Mouse (Mus musculus) T-cell, adult 2 months (primary cell): ENCODE measurements around the gene Gm11627.
"Not testable (repeated sequence)": the region's sequence is repeated elsewhere in the genome, so short reads cannot be mapped to it uniquely, and the experiment has no call there.

ENCODE experiments used
- DNase-seq: peaks from one replicate; pipeline ENCODE4 v3.0.0; 2022; ENCODE audit warnings: low spot score

The Gm11627 gene

GRCm38 (mm10) chr11:102579165-102580033 is at the start of gene Gm11627:
Gm11627 (minus strand) TSS chr11:102579461.
- DNase-seq: no peak

- DNase-seq: no peak
Observed at GRCm38 (mm10) chr11:102628529-102628928, 49.3 kb upstream of the Gm11627 start.

GRCm38 (mm10) chr11:102627171-102627931 is 48.1 kb upstream of the Gm11627 start:
- DNase-seq: no peak

DNA sequence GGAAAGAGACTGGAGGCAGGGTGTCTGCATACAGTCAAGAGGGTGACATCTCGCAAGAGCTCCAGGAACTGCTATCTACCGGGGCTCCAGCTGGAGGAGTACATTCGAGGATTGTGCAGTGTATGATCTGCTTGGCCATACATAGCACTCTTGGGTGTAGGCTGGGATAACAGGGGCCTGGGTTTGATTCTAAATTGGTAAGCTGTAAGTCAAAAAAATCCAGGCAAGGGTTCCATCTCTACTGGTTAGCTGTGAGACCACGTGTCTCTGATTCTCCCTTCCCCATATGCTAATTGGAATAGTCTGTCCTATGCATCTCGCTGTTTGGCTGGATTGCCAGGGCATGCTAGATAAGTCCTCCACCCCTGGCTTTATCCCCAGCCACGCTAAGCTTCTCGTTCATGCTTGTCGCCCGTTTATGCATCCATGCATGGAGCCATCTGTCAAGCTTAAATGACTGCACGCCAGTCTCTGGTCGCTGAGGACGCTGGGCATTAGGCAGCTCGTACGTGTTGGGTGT is 45.7 kb upstream of the Gm11627 start:
- no peak for DNase-seq

DNA sequence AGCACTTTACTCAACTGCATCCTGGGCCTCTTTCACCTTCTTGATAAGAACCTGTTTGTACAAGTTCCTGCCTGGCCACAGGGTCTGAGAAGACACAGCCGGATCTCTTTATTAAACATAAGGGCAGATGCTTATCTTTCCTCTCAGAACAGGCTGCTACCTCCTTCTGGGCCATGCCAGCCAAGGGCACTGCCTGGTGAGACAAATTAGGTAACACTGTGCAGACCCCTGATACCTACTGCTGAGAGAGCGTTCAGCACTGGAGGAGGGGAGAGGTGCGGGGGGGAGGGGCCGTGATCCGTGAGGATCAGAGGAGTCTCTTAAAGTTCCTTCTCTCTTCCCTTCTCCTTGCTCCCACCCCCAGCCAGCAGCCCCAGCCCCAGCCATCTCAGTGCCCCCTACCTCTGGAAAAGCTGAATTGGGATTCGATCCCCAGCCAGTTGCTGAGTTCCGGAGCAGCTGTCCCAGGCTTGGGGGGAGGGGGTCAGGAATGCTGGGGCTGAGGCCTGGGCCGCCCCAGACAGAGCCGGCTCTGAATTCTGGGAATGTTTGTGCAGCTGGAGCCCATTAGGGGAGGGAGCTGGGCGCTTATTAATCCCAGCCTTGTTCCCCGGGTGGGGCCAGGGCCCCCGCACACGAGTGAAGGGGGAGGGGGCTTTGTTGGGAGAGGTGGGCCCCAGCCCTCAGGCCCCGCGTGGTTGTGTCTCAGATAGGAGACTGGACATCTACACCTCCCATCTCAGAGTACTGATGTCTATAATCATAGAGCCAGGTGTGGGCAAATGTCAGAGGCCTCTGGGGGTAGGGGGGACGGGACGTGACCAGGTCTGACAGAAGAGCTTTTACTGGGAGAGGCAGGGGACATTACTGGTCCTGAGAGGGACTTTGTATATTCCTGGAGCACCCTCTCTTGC is 44.9 kb upstream of the Gm11627 start:
- DNase-seq: no peak

- DNase-seq: no peak
Observed at GRCm38 (mm10) chr11:102619449-102619848, 40.2 kb upstream of the Gm11627 start.

GRCm38 (mm10) chr11:102611317-102611705 is 32.0 kb upstream of the Gm11627 start:
- DNase-seq: no peak

GRCm38 (mm10) chr11:102610675-102611316 is 31.5 kb upstream of the Gm11627 start:
- no peak for DNase-seq

DNA sequence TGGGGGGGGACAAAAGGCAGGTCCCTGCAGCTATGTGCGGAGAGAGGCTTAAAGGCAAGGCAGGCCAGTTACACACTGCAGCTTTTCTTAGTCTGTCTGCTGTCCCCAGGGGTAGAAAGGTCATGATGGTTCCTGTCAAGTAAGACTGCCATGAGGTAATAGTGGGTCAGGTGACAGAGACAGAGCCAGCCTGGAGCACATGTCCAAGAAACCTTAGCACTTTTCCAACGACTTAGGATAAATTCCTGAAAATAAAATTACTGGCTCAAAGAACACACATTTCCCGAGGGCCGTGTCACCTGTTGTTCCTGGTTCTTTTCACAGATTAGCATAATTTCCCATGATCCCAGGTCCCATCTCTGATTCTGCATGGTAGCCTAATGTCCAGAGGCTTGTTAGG is 31.0 kb upstream of the Gm11627 start:
- no peak for DNase-seq

GRCm38 (mm10) chr11:102609483-102609882 is 30.2 kb upstream of the Gm11627 start:
- DNase-seq: no peak

GRCm38 (mm10) chr11:102608691-102609090 is 29.4 kb upstream of the Gm11627 start:
- no peak for DNase-seq

DNA sequence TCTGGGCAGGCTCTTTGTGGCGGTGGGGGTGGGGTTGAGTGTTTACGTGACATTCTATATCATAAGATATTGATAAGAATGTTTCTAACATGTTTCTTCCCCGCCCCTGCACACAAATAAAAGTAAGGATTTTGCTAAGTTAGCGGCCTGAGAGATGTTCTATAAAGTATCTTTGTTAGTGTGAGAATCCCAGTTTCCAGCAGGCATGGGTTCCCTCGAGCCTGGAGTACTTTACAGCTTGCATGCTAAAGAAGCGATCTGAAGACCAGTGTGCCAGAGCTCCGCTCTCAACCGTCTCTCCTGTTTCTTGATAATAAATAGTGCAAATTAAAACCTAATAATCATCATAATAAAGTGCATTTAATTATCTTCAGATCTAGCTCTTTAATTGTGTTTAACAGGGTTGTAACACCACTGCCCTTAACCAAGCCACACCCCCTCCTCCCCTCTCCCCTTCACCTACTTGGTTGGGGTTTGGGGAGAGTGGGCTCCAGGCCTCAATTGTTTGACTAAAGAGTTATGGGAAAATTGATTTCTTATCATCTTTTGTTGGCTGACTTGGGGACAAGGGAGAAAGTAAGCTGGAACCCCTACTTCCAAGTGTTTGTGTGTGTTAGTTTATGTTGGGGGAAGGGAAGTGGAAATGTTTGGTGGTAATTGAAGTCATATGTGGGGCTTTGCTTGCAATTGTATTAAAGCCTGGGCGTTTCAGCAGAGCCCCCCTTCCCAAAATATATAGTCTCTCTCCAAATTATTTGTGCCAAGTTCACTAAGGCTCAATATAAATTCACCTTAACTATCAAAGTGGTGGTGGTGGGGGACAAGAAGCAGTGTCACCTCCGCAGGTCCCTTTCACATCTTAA is 28.7 kb upstream of the Gm11627 start:
- no peak for DNase-seq

GRCm38 (mm10) chr11:102607201-102607600 is 27.9 kb upstream of the Gm11627 start:
- not testable (repeated sequence) for DNase-seq

DNA sequence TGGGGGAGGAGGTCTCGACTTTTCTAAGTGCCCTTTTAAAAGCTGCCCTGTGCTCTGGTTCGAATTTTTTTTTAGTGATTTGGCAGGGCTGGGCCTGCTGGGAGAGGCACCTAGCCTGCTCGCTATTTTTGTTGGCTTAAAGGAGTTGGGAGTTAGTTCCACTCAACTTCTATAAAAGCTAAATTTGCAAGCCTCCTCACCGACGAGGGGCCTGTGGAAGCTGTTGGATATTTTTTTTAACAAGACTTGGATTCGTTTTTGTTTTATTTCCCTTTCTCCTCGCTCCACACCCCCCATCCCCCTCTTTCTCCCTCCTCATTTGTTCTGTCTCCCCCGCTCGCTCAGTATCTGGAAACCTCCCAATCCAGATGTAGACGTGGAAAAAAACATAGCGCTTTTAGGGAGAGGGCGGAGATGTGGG is 27.5 kb upstream of the Gm11627 start:
- DNase-seq: no peak

GRCm38 (mm10) chr11:102605553-102606416 is 26.5 kb upstream of the Gm11627 start:
- DNase-seq: no peak

DNA sequence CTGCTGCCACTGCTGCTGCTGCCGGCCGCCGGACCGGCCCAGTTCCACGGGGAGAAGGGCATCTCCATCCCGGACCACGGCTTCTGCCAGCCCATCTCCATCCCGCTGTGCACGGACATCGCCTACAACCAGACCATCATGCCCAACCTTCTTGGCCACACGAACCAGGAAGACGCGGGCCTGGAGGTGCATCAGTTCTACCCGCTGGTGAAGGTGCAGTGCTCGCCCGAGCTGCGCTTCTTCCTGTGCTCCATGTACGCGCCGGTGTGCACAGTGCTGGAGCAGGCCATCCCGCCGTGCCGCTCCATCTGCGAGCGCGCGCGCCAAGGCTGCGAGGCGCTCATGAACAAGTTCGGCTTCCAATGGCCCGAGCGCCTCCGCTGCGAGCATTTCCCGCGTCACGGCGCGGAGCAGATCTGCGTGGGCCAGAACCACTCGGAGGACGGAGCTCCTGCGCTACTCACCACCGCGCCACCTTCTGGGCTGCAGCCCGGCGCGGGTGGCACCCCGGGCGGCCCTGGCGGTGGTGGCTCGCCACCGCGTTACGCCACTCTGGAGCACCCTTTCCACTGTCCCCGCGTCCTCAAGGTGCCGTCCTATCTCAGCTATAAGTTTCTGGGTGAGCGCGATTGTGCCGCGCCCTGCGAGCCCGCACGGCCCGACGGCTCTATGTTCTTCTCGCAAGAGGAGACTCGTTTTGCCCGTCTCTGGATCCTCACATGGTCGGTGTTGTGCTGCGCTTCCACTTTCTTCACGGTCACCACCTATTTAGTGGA is 25.7 kb upstream of the Gm11627 start:
- no peak for DNase-seq

DNA sequence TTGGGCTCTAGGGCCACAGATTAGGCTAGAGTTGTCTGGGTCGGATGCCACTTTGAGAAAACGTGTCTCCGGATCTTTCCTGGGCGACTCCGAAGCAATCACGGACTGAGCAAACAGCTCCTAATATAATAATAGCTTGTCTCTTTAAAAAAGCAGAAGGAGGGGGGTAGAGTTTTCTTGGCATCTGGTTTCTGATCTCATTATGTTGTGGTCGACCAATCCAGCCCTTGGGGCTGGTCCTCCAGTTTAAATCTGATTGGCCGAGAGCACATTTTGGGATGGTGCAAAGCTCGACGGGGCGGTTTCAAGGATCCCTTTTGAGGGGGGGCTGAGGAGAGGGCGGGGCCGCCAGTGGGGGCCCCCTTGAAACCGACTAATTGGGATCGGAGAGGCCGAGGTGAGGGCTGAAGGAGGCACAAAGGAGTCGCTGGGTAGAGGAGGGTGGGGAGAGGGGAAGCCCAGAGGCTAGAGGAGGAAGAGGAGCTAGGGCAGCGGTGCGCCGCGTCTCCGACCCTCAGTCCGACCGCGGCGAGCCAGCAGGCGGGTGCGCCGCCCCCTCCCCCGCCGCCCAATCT is 24.8 kb upstream of the Gm11627 start, which contains the start of gene Fzd2:
Gene Fzd2, plus strand, starts transcription at position 387 of the 575 bp plus-strand sequence.
- no peak for DNase-seq

DNA sequence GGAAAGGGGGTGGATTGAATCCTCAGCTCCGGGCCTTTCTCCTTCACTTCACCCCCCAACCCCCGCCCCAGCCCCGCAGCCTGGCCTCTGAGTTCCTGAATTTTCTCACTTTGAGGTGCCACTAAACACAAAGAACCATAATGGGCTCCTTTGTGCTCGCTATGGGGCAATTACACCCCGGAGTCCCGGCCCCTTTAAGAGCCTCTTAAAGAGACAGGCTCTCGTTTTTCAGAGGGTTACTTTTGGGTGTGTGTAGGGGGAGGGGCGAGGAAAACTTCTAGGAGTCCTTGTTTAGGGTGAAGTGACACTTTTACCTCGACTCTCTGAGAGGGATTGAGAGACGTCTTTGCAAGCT is 24.2 kb upstream of the Gm11627 start:
- DNase-seq: no peak
